Mouse (Mus musculus) ES-E14 (cell line): ENCODE results near the gene Cenpa.

ENCODE experiments used
- CHD2 ChIP-seq: IDR thresholded peaks from 2 replicates; pipeline ENCODE4 v1.6.1; 2014; ENCODE audit warnings: mild to moderate bottlenecking, low read depth, low read length, inconsistent platforms
- HCFC1 ChIP-seq: IDR thresholded peaks from 2 replicates; pipeline ENCODE4 v1.6.1; 2012; ENCODE audit warnings: low read length, inconsistent platforms, borderline replicate concordance; ENCODE audit not compliant: insufficient read depth
- MAFK ChIP-seq: IDR thresholded peaks from 2 replicates; pipeline ENCODE4 v1.6.1; 2014; ENCODE audit warnings: mild to moderate bottlenecking, low read depth, low read length, inconsistent platforms; ENCODE audit not compliant: insufficient read depth
- ZC3H11A ChIP-seq: IDR thresholded peaks from 2 replicates; pipeline ENCODE4 v1.6.1; 2012; ENCODE audit warnings: low read depth, mild to moderate bottlenecking, inconsistent platforms, low read length, borderline replicate concordance
- ZNF384 ChIP-seq: IDR thresholded peaks from 2 replicates; pipeline ENCODE4 v1.6.1; 2012; ENCODE audit warnings: low read depth, low read length, inconsistent platforms

DNA sequence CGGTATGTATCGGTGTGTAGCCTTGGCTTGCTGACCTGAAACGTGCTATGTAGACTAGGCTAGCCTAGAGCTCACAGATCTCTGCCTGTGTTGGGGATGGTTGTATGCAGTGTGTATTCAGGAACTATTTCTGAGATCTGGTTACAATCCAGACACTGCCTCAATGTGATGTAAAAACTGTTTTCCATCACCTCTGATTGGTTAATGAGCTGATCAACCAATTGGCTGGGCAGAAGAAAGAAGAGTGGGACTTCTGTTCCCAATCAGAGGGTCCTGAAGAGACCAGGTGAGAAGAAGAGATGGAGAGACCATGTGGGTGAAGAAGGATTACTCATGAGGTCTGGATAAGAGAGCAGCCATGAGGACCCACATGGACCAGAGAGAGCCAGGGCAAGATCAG lies 1.1 kb downstream of the Cenpa start:
- TF ChIP-seq CHD2 (no peak), HCFC1 (no peak), ZC3H11A (no peak), ZNF384 (no peak), MAFK (no peak)
